Mouse (Mus musculus) liver, adult 2 months (tissue): Measurements from ENCODE around the gene Teddm1a.

Experiments
- CTCF ChIP-seq: fragments of 200-500 bp; IDR thresholded peaks from 2 replicates; pipeline ENCODE4 v1.5.1; 2011; ENCODE audit warnings: low read depth, low read length, control low read depth
- POLR2A ChIP-seq: fragments of 200-500 bp; IDR thresholded peaks from 2 replicates; pipeline ENCODE4 v1.6.1; 2011; ENCODE audit warnings: low read length, control low read depth; ENCODE audit not compliant: insufficient read depth; ENCODE audit errors: extremely low read depth

DNA sequence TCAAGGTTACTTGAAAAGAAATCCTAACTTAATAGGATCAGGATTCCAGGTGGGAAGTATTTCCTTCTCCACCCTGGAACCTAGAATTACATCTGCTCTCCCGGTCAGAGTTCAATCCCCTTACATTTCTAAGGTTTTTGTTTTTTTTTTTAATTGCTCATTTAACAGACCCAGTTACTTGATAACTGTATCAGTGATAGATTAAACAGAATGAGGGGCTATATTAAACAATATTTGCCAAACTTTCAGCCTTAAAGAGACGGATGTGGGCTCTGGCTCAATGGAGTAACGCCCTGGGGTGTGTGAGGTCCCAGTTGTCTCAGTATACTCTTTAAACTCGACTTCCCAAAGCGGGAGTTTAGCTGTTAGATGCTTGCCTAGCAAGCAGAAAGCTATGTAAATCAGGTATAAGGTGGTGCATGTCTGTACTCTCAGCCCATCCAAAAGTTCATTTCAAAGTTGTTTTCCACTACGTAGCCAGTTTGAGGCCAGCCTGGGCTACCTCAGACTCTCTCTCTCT, 19.8 kb downstream of the Teddm1a start:
- no peak for TF ChIP-seq CTCF
- TF ChIP-seq POLR2A, result no peak
